Mouse (Mus musculus) thymus, adult 2 months (tissue): ENCODE measurements around the gene Lrrc4c.

Source experiments
- CTCF ChIP-seq: fragments of 200-500 bp; IDR thresholded peaks from 2 replicates; pipeline ENCODE4 v1.5.1; 2012; ENCODE audit warnings: mild to moderate bottlenecking, control low read depth, low read length, moderate library complexity, borderline replicate concordance; ENCODE audit not compliant: control insufficient read depth, poor library complexity, insufficient read depth; ENCODE audit errors: extremely low read depth
- POLR2A ChIP-seq: fragments of 200-500 bp; IDR thresholded peaks from 2 replicates; pipeline ENCODE4 v1.6.1; 2012; ENCODE audit warnings: mild to moderate bottlenecking, low read length, control low read depth, moderate library complexity; ENCODE audit not compliant: control insufficient read depth, poor library complexity, insufficient read depth; ENCODE audit errors: extremely low read depth

DNA sequence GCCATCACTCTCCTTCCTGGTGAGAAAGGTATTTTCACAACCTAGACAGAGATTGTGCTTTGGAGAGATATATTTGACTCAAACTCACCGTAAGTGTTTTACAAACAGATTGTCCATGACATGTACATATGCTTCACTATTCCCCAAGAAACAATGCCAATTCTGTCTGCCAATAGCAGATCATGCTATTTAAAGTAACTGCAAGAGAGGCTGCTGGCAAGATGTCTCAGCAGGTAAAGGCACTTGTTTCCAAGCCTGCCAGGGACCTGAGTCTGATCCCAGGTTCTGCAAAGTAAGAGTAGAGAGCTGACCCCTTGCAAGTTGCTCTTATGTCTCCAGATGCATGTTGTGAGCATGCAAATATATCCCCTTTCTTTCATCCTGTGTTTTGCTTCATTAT lies 558.1 kb downstream of the Lrrc4c start:
- TF ChIP-seq POLR2A (no peak), CTCF (no peak)
